Mouse (Mus musculus) forebrain, embryonic 14.5 days (tissue): ENCODE data around the gene Dock4. TPM values are rescaled to one million over a fixed set of nuclear protein-coding genes. Genes with fewer than 3 reads are reported as not detected.
"Not testable (repeated sequence)": the region's sequence is repeated elsewhere in the genome, so short reads cannot be mapped to it uniquely, and the experiment has no call there.

Experiments
- ATAC-seq: fragments of 200-750 bp; cut with Nextera tagmentation; 2 replicates; pipeline ENCODE4 v1.8.0; 2017; ENCODE audit warnings: mild to moderate bottlenecking, moderate library complexity
- DNase-seq: peaks from one replicate; pipeline ENCODE4 v3.0.0-alpha.2; 2015; ENCODE audit warnings: low spot score
- H3K27ac ChIP-seq: fragments of 300-500 bp; sonication (generic); 2 replicates; pipeline ENCODE4 v1.5.1; 2014; ENCODE audit warnings: low read depth, mild to moderate bottlenecking, control low read depth, low read length, moderate library complexity
- H3K27me3 ChIP-seq: fragments of 300-500 bp; sonication (generic); replicated peaks from 2 replicates; pipeline ENCODE4 v1.6.1; 2014; ENCODE audit warnings: low read length, control low read depth, mixed read lengths; ENCODE audit not compliant: control insufficient read depth, insufficient read depth
- H3K36me3 ChIP-seq: fragments of 300-500 bp; sonication (generic); 2 replicates; pipeline ENCODE4 v1.6.1; 2014; ENCODE audit warnings: low read length, control low read depth; ENCODE audit not compliant: control insufficient read depth, insufficient read depth
- H3K4me1 ChIP-seq: fragments of 300-500 bp; sonication (generic); 2 replicates; pipeline ENCODE4 v1.6.1; 2014; ENCODE audit warnings: antibody characterized with exemption, low read length, control low read depth; ENCODE audit not compliant: control insufficient read depth, insufficient read depth
- H3K4me2 ChIP-seq: fragments of 300-500 bp; sonication (generic); 2 replicates; pipeline ENCODE4 v1.6.1; 2014; ENCODE audit warnings: mild to moderate bottlenecking, control low read depth, low read length
- H3K4me3 ChIP-seq: fragments of 300-500 bp; sonication (generic); 2 replicates; pipeline ENCODE4 v1.5.1; 2014; ENCODE audit warnings: low read depth, low read length, control low read depth
- H3K9ac ChIP-seq: fragments of 300-500 bp; sonication (generic); 2 replicates; pipeline ENCODE4 v1.6.1; 2014; ENCODE audit warnings: mild to moderate bottlenecking, low read length, control low read depth, moderate library complexity
- H3K9me3 ChIP-seq: fragments of 300-500 bp; sonication (generic); replicated peaks from 2 replicates; pipeline ENCODE4 v1.6.1; 2016; ENCODE audit warnings: low read length, control low read depth, mixed read lengths; ENCODE audit not compliant: control insufficient read depth
- WGBS: fragments of 180-500 bp; shearing (Covaris S2); extraction: QIAGEN DNeasy Blood & Tissue Kit; methylation state at CpG from one replicate; pipeline ENCODE4 v1.1.7; 2014; 5-methylcytosine and 5-hydroxymethylcytosine counted together
- polyA plus RNA-seq: library from polyadenylated mRNA; unstranded; fragments of >200 nt; fragmentation: Nextera tagmentation; extraction: Ambion mirVana; gene quantifications from 2 replicates; pipeline ENCODE4 v1.2.1, GENCODE M21; 2014

Dock4 gene
- polyA plus RNA-seq, 1 experiment from 2014 or later = 9.7 TPM

GRCm38 (mm10) chr12:40842251-40842988, 396.7 kb downstream of the Dock4 start:
- H3K9ac ChIP-seq = no peak overlapping the region
- no peak overlapping the region for H3K4me2 ChIP-seq
- ATAC-seq = peak; percentile 33; the same call in 1 of the 2 replicates

GRCm38 (mm10) chr12:40842991-40843390, 397.2 kb downstream of the Dock4 start:
- H3K9ac ChIP-seq = no peak overlapping the region
- H3K27me3 ChIP-seq = no peaks in the 10 kb centered on the region
- no peaks in the 10 kb centered on the region for H3K9me3 ChIP-seq
- no peak overlapping the region for H3K4me3 ChIP-seq
- WGBS = 87% methylated on average over 5 of the region's 5 CpGs
- no peak overlapping the region for H3K4me2 ChIP-seq
- no peak for ATAC-seq
- no peak overlapping the region for H3K27ac ChIP-seq
- H3K4me1 ChIP-seq = peaks cover 5% of the 10 kb centered on the region; the same call in 1 of the 2 replicates
- no peak for DNase-seq
- H3K36me3 ChIP-seq = no peaks in the 10 kb centered on the region

More at GRCm38 (mm10) chr12:40842251-40842988, 396.7 kb downstream of the Dock4 start:
- whole genome bisulfite sequencing = 68% methylated on average over 10 of the region's 10 CpGs
- Histone ChIP-seq H3K27ac (no peak overlapping the region), H3K4me1 (peaks cover 5% of the 10 kb centered on the region; the same call in 1 of the 2 replicates), H3K9me3 (no peaks in the 10 kb centered on the region), H3K4me3 (no peak overlapping the region), H3K36me3 (no peaks in the 10 kb centered on the region), H3K27me3 (no peaks in the 10 kb centered on the region)
- peak; percentile 70 for DNase-seq

GRCm38 (mm10) chr12:40843474-40844080, 397.8 kb downstream of the Dock4 start:
- ATAC-seq (peak; percentile 63; the same call in 1 of the 2 replicates), DNase-seq (peak; percentile 64)
- H3K9ac ChIP-seq = no peak overlapping the region
- no peaks in the 10 kb centered on the region for H3K36me3 ChIP-seq
- H3K4me3 ChIP-seq = no peak overlapping the region
- 0 out of 2 replicates have a peak, but pooled peaks cover 2% of the 10 kb centered on the region for H3K4me1 ChIP-seq
- no peak overlapping the region for H3K27ac ChIP-seq
- H3K4me2 ChIP-seq = no peak overlapping the region
- no peaks in the 10 kb centered on the region for H3K9me3 ChIP-seq
- 72% methylated on average over 3 of the region's 3 CpGs for WGBS
- no peaks in the 10 kb centered on the region for H3K27me3 ChIP-seq

- no peak for ATAC-seq
Measured at GRCm38 (mm10) chr12:40844324-40844723, 398.6 kb downstream of the Dock4 start.

GRCm38 (mm10) chr12:40854705-40855367, 409.1 kb downstream of the Dock4 start:
- no peak overlapping the region for H3K4me3 ChIP-seq
- no peak for DNase-seq
- H3K36me3 ChIP-seq = no peaks in the 10 kb centered on the region
- WGBS = 89% methylated on average over 7 of the region's 7 CpGs
- H3K9ac ChIP-seq = no peak overlapping the region
- no peaks in the 10 kb centered on the region for H3K4me1 ChIP-seq
- H3K9me3 ChIP-seq = no peaks in the 10 kb centered on the region
- no peak overlapping the region for H3K27ac ChIP-seq
- ATAC-seq = no peak
- H3K27me3 ChIP-seq = no peaks in the 10 kb centered on the region
- no peak overlapping the region for H3K4me2 ChIP-seq

More at GRCm38 (mm10) chr12:40844324-40844723, 398.6 kb downstream of the Dock4 start:
- no peaks in the 10 kb centered on the region for H3K36me3 ChIP-seq
- H3K4me1 ChIP-seq = no peaks in the 10 kb centered on the region
- no peak overlapping the region for H3K27ac ChIP-seq
- no peak overlapping the region for H3K4me2 ChIP-seq
- no peak for DNase-seq
- no peaks in the 10 kb centered on the region for H3K27me3 ChIP-seq
- no peak overlapping the region for H3K4me3 ChIP-seq
- 93% methylated on average over 22 of the region's 22 CpGs for WGBS
- no peaks in the 10 kb centered on the region for H3K9me3 ChIP-seq
- H3K9ac ChIP-seq = no peak overlapping the region

GRCm38 (mm10) chr12:40857466-40857865, 411.7 kb downstream of the Dock4 start:
- no peak overlapping the region for H3K4me3 ChIP-seq
- ATAC-seq = no peak
- WGBS = 88% methylated on average over 7 of the region's 7 CpGs

GRCm38 (mm10) chr12:40858763-40859162, 413.0 kb downstream of the Dock4 start:
- ATAC-seq, H3K27me3 ChIP-seq, H3K27ac ChIP-seq, DNase-seq, H3K36me3 ChIP-seq, H3K4me2 ChIP-seq, H3K9me3 ChIP-seq, H3K9ac ChIP-seq, H3K4me3 ChIP-seq, H3K4me1 ChIP-seq: not testable (repeated sequence)
- 90% methylated on average over 6 of the region's 7 CpGs for WGBS

More at GRCm38 (mm10) chr12:40857466-40857865, 411.7 kb downstream of the Dock4 start:
- Histone ChIP-seq H3K9ac (no peak overlapping the region), H3K27me3 (no peaks in the 10 kb centered on the region), H3K27ac (no peak overlapping the region), H3K9me3 (no peaks in the 10 kb centered on the region), H3K4me1 (no peaks in the 10 kb centered on the region), H3K36me3 (no peaks in the 10 kb centered on the region), H3K4me2 (no peak overlapping the region)
- DNase-seq = no peak

- no peaks in the 10 kb centered on the region for H3K27me3 ChIP-seq
- ATAC-seq (no peak), DNase-seq (no peak)
- H3K4me3 ChIP-seq = no peak overlapping the region
- no peak overlapping the region for H3K4me2 ChIP-seq
- H3K9me3 ChIP-seq = no peaks in the 10 kb centered on the region
- WGBS = 93% methylated on average over 5 of the region's 5 CpGs
- no peak overlapping the region for H3K27ac ChIP-seq
- no peaks in the 10 kb centered on the region for H3K4me1 ChIP-seq
- H3K9ac ChIP-seq = no peak overlapping the region
- H3K36me3 ChIP-seq = no peaks in the 10 kb centered on the region
Measured at GRCm38 (mm10) chr12:40870387-40870786, 424.6 kb downstream of the Dock4 start.
